Comparison of ENCODE assay signal across 15 mouse cellular contexts in the genomic region with DNA sequence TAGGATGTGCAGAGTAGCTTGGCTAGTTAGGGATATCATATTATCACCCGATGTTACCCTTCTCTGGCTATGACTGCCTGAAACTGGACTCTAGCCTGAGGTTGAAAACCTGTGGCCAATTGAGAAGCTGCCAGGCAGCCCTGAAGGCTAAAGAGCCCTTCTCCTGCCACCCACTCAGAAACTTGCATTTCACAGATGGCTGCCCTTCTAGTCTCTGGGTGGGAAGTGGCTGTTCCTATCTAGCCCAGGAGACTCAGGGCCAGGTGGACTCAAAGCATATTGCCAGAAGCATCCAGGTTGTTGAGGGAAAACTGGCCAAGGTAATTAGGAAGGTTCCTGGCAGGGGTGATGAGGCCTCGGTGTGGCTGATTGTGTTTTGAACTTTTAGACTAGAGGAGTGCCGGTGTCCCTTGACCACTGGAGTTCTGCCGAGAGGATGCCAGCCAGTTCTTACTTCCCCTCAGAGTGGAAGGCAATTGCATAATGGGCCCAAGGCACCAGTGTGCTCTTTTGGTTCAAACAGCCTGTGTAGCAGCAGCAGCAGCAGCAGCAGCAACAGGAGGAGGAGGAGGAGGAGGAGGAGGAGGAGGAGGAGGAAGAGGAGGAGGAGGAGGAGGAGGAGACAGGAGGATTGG. TPM values are rescaled to one million over a fixed set of nuclear protein-coding genes. Genes with fewer than 3 reads are reported as not detected.
DNase-seq lines count a peak whose midpoint lies in the region; ATAC-seq and TF ChIP-seq lines count a peak whose summit lies in the region.
"Had no signal": no experiment of that assay in that cellular context is flagged by ENCODE, and none has a peak within 500 bp of the region (broad histone marks: within the 10 kb centered on the region; RNA-seq: fewer than 3 reads in every experiment).

No protein-coding gene starts in this region.

- 76% methylated on average over 4 of the region's 4 CpGs for WGBS in hindbrain, embryonic 15.5 days
- 72% methylated on average over 4 of the region's 4 CpGs for WGBS in hindbrain, embryonic 12.5 days
- 84% methylated on average over 4 of the region's 4 CpGs for WGBS in forebrain, postnatal 0 days
- 83% methylated on average over 4 of the region's 4 CpGs for WGBS in midbrain, embryonic 14.5 days

- no peaks in the 10 kb centered on the region for H3K36me3 ChIP-seq in hindbrain, embryonic 15.5 days
- H3K36me3 ChIP-seq in hindbrain, embryonic 12.5 days, result no peaks in the 10 kb centered on the region
- no peaks in the 10 kb centered on the region for H3K36me3 ChIP-seq in forebrain, postnatal 0 days (ENCODE audit: insufficient read depth)
- no peaks in the 10 kb centered on the region for H3K36me3 ChIP-seq in midbrain, embryonic 14.5 days (ENCODE audit: control insufficient read depth, insufficient read depth, low read length)
- H3K36me3 ChIP-seq: heart, embryonic 13.5 days had no signal

- no peak overlapping the region for H3K4me3 ChIP-seq in hindbrain, embryonic 15.5 days
- no peak overlapping the region for H3K4me3 ChIP-seq in hindbrain, embryonic 12.5 days
- H3K4me3 ChIP-seq in forebrain, postnatal 0 days (ENCODE audit: low read depth, low read length), result no peak overlapping the region
- no peak overlapping the region for H3K4me3 ChIP-seq in midbrain, embryonic 14.5 days (replicated peaks; ENCODE audit: low read depth, low read length)
- H3K4me3 ChIP-seq: heart, embryonic 13.5 days had no signal

- H3K9me3 ChIP-seq in hindbrain, embryonic 15.5 days, result no peaks in the 10 kb centered on the region
- no peaks in the 10 kb centered on the region for H3K9me3 ChIP-seq in hindbrain, embryonic 12.5 days (replicated peaks)
- H3K9me3 ChIP-seq in forebrain, postnatal 0 days (ENCODE audit: low read length), result no peaks in the 10 kb centered on the region
- no peaks in the 10 kb centered on the region for H3K9me3 ChIP-seq in midbrain, embryonic 14.5 days (ENCODE audit: control insufficient read depth, low read length)
- H3K9me3 ChIP-seq: heart, embryonic 13.5 days had no signal

- ATAC-seq in hindbrain, embryonic 15.5 days (ENCODE audit: low FRiP score, low read depth), result no peak
- no peak for ATAC-seq in hindbrain, embryonic 12.5 days (ENCODE audit: low FRiP score)
- no peak for ATAC-seq in forebrain, postnatal 0 days
- ATAC-seq in midbrain, embryonic 14.5 days (ENCODE audit: low FRiP score, low TSS enrichment), result no peak
- ATAC-seq: hindbrain, postnatal 0 days; liver, postnatal 0 days had no signal

- DNase-seq in cerebellum, adult 11 months, result peak; percentile 2
- peak; percentile 62 to 65 for DNase-seq in cerebellum, postnatal 14 days
- DNase-seq in kidney, postnatal 25 days, result peak; percentile 58 to 87
- no peak for DNase-seq in forebrain, postnatal 0 days
- no peak for DNase-seq in right cerebral cortex, adult 18-20 months
- DNase-seq in midbrain, embryonic 14.5 days, result no peak
- DNase-seq: liver, postnatal 0 days; lung, postnatal 4 days had no signal

- no peak overlapping the region for H3K9ac ChIP-seq in hindbrain, embryonic 15.5 days
- H3K9ac ChIP-seq in hindbrain, embryonic 12.5 days, result no peak overlapping the region
- no peak overlapping the region for H3K9ac ChIP-seq in forebrain, postnatal 0 days
- H3K9ac ChIP-seq in midbrain, embryonic 14.5 days (replicated peaks; ENCODE audit: low read length), result no peak overlapping the region
- H3K9ac ChIP-seq: heart, embryonic 13.5 days; liver, postnatal 0 days had no signal

- no peak for TF ChIP-seq CTCF in forebrain, postnatal 0 days (IDR thresholded peaks at IDR 0.05; ENCODE audit: low read depth)

- H3K4me2 ChIP-seq in hindbrain, embryonic 15.5 days, result no peak overlapping the region
- no peak overlapping the region for H3K4me2 ChIP-seq in hindbrain, embryonic 12.5 days (replicated peaks)
- no peak overlapping the region for H3K4me2 ChIP-seq in forebrain, postnatal 0 days (ENCODE audit: low read depth)
- H3K4me2 ChIP-seq in midbrain, embryonic 14.5 days (ENCODE audit: low read length), result no peak overlapping the region
- H3K4me2 ChIP-seq: heart, embryonic 13.5 days had no signal

- 0 out of 2 replicates have a peak overlapping the region, but pooled peaks have one; percentile 5 for H3K27ac ChIP-seq in hindbrain, embryonic 15.5 days (replicated peaks)
- no peak overlapping the region for H3K27ac ChIP-seq in hindbrain, embryonic 12.5 days
- H3K27ac ChIP-seq in forebrain, postnatal 0 days (ENCODE audit: low read depth, low read length), result no peak overlapping the region
- H3K27ac ChIP-seq in midbrain, embryonic 14.5 days (replicated peaks; ENCODE audit: low read depth, low read length), result no peak overlapping the region
- H3K27ac ChIP-seq: heart, embryonic 13.5 days; hindbrain, postnatal 0 days; stomach, postnatal 0 days had no signal

- peaks cover 10% of the 10 kb centered on the region for H3K4me1 ChIP-seq in hindbrain, embryonic 15.5 days (replicated peaks)
- peaks cover 12% of the 10 kb centered on the region for H3K4me1 ChIP-seq in hindbrain, embryonic 12.5 days
- H3K4me1 ChIP-seq in forebrain, postnatal 0 days (ENCODE audit: insufficient read depth), result no peaks in the 10 kb centered on the region
- H3K4me1 ChIP-seq in midbrain, embryonic 14.5 days (ENCODE audit: control insufficient read depth, insufficient read depth, low read length), result 0 out of 2 replicates have a peak, but pooled peaks cover 7% of the 10 kb centered on the region
- H3K4me1 ChIP-seq: heart, embryonic 13.5 days had no signal

- H3K27me3 ChIP-seq in hindbrain, embryonic 15.5 days, result no peaks in the 10 kb centered on the region
- no peaks in the 10 kb centered on the region for H3K27me3 ChIP-seq in hindbrain, embryonic 12.5 days
- no peaks in the 10 kb centered on the region for H3K27me3 ChIP-seq in forebrain, postnatal 0 days (ENCODE audit: insufficient read depth, low read length)
- H3K27me3 ChIP-seq in midbrain, embryonic 14.5 days (ENCODE audit: control insufficient read depth, insufficient read depth, low read length), result no peaks in the 10 kb centered on the region
- H3K27me3 ChIP-seq: heart, embryonic 13.5 days had no signal

RNA-seq across cellular contexts. Expression of a gene that starts 45.0 kb away (rescaled TPM):
- not detected in 2 replicates for polyA plus RNA-seq in hindbrain, embryonic 15.5 days (2015; fragmentation: Nextera tagmentation; extraction: Ambion mirVana)
- not detected in 2 replicates for polyA plus RNA-seq in hindbrain, embryonic 12.5 days (2016; fragmentation: Nextera tagmentation; extraction: Ambion mirVana)
- not detected in 2 replicates for total RNA-seq in forebrain, postnatal 0 days (2014; rRNA removed)
- 0.12 TPM in 1 of 2 replicates, not detected in the other for polyA plus RNA-seq in forebrain, postnatal 0 days (2015; fragmentation: Nextera tagmentation; extraction: Ambion mirVana)
- 0.28 TPM in 1 of 2 replicates, not detected in the other for polyA plus RNA-seq in midbrain, embryonic 14.5 days (2014; fragmentation: Nextera tagmentation; extraction: Ambion mirVana)
- total RNA-seq: hindbrain, postnatal 0 days; layer of hippocampus, adult 8-10 months had no signal
- polyA plus RNA-seq: heart, embryonic 13.5 days; hindbrain, postnatal 0 days; limb, embryonic 11.5 days; liver, postnatal 0 days had no signal

Comparison
In these comparisons a context has a peak if more than half of its experiments do, and no peak if none do; other contexts are left out.
1. DNase-seq: peak in cerebellum, adult 11 months (single experiment), cerebellum, postnatal 14 days (2 of 2) and kidney, postnatal 25 days (2 of 2); none in forebrain, postnatal 0 days (single experiment), right cerebral cortex, adult 18-20 months (single experiment) and midbrain, embryonic 14.5 days (single experiment).